Mouse (Mus musculus) cerebellum, adult 2 months (tissue): Measurements from ENCODE around the gene Olfr547.

Source experiments
- CTCF ChIP-seq: fragments of 200-500 bp; IDR thresholded peaks from 2 replicates; pipeline ENCODE4 v1.5.1; 2011; ENCODE audit warnings: low read depth, mild to moderate bottlenecking, control low read depth, low read length, moderate library complexity, borderline replicate concordance; ENCODE audit not compliant: insufficient read depth
- POLR2A ChIP-seq: fragments of 200-500 bp; IDR thresholded peaks from 2 replicates; pipeline ENCODE4 v1.6.1; 2011; ENCODE audit warnings: low read length, control low read depth, borderline replicate concordance; ENCODE audit not compliant: insufficient read depth

DNA sequence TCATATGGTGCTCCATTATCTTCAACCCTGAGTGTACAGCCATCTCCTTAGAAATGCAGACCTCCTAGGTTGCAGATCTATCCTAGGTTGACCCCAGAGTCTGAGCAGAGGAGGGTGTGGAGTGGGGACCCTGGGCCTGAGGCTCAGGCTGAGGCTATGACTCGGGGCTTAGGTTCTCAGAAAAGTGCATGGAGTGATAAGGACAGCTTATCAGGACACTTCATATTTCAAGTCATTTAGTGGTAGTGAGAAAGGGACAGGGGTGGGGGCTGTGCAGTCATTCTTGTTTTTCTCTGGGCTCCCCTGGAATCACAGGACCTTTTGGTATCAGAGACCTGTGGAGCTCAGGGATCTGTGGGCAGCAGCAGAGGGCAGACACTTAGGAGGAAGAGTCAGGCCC lies 48.4 kb upstream of the Olfr547 start:
- TF ChIP-seq CTCF (no peak), POLR2A (no peak)
